Mouse (Mus musculus) stomach, postnatal 0 days (tissue): ENCODE measurements at regions not wholly inside any gene's neighbourhood (a gene's known extent, or its start where the extent isn't known, plus 50 kb on each side); places are given as distances from the start of the nearest gene placed in this dataset.
A peak's percentile ranks its signal among the peaks of the same experiment; 100 is the strongest.

Experiments
- ATAC-seq: fragments of 200-750 bp; cut with Nextera tagmentation; 2 replicates; pipeline ENCODE4 v1.8.0; 2017; ENCODE audit not compliant: low FRiP score, low TSS enrichment
- DNase-seq: peaks from one replicate; pipeline ENCODE4 v3.0.0-alpha.2; 2016; ENCODE audit warnings: low spot score
- H3K27ac ChIP-seq: fragments of 300-500 bp; sonication (generic); replicated peaks from 2 replicates; pipeline ENCODE4 v1.5.1; 2014; ENCODE audit warnings: mild to moderate bottlenecking, control low read depth
- H3K27me3 ChIP-seq: fragments of 300-500 bp; sonication (generic); 2 replicates; pipeline ENCODE4 v1.6.1; 2014; ENCODE audit warnings: low read length; ENCODE audit not compliant: control insufficient read depth, insufficient read depth
- H3K36me3 ChIP-seq: fragments of 300-500 bp; sonication (generic); 2 replicates; pipeline ENCODE4 v1.6.1; 2014; ENCODE audit warnings: low read length, mixed read lengths; ENCODE audit not compliant: control insufficient read depth, insufficient read depth
- H3K4me1 ChIP-seq: fragments of 300-500 bp; sonication (generic); replicated peaks from 2 replicates; pipeline ENCODE4 v1.6.1; 2014; ENCODE audit warnings: antibody characterized with exemption; ENCODE audit not compliant: control insufficient read depth, insufficient read depth
- H3K4me2 ChIP-seq: fragments of 300-500 bp; sonication (generic); replicated peaks from 2 replicates; pipeline ENCODE4 v1.6.1; 2014; ENCODE audit warnings: low read depth, mild to moderate bottlenecking, control low read depth, moderate library complexity
- H3K4me3 ChIP-seq: fragments of 300-500 bp; sonication (generic); 2 replicates; pipeline ENCODE4 v1.5.1; 2014; ENCODE audit warnings: low read depth, low read length, control low read depth
- H3K9ac ChIP-seq: fragments of 300-500 bp; sonication (generic); 2 replicates; pipeline ENCODE4 v1.6.1; 2014; ENCODE audit warnings: mild to moderate bottlenecking, low read length, control low read depth, mixed read lengths
- H3K9me3 ChIP-seq: fragments of 300-500 bp; sonication (generic); 2 replicates; pipeline ENCODE4 v1.6.1; 2016; ENCODE audit warnings: low read length; ENCODE audit not compliant: control insufficient read depth
- CTCF ChIP-seq: IDR thresholded peaks from 2 replicates; pipeline ENCODE4 v1.5.1; 2016; ENCODE audit warnings: antibody characterized with exemption, low read depth, mild to moderate bottlenecking, moderate library complexity
- EP300 ChIP-seq: optimal IDR thresholded peaks from 2 replicates; pipeline ENCODE3; 2016; ENCODE audit warnings: antibody characterized with exemption
- WGBS: fragments of 180-500 bp; shearing (Covaris S2); extraction: QIAGEN DNeasy Blood & Tissue Kit; methylation state at CpG from one replicate; pipeline ENCODE4 v1.1.7; 2014; 5-methylcytosine and 5-hydroxymethylcytosine counted together

DNA sequence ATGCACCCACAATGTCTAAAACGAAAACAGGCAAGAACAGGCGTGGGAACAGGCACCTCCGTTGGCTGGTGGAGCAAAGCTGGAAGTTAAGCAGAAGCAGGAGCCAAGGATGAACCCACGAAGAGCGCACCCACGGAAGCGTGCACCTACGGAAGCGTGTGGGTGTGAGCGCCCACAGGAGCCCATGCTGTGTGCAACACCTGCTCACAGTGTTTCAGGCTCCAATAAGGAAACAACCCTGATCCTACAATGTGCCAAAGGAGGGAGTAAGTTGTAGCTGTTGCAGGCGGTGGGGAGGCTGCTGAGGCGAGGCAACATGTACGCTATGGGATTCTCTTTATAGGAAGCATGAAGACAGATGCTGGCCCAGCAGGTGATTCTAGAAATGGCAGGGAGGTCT, 74.6 kb downstream of the Gm5294 start:
- DNase-seq (no peak), ATAC-seq (no peak)
- H3K9ac ChIP-seq = no peak overlapping the region
- H3K4me1 ChIP-seq = no peaks in the 10 kb centered on the region
- no peak overlapping the region for H3K27ac ChIP-seq
- H3K27me3 ChIP-seq = no peaks in the 10 kb centered on the region
- no peaks in the 10 kb centered on the region for H3K9me3 ChIP-seq
- H3K4me3 ChIP-seq = no peak overlapping the region
- H3K4me2 ChIP-seq = no peak overlapping the region
- H3K36me3 ChIP-seq = no peaks in the 10 kb centered on the region
- 91% methylated on average over 13 of the region's 13 CpGs for WGBS
- TF ChIP-seq CTCF (no peak), EP300 (no peak)

DNA sequence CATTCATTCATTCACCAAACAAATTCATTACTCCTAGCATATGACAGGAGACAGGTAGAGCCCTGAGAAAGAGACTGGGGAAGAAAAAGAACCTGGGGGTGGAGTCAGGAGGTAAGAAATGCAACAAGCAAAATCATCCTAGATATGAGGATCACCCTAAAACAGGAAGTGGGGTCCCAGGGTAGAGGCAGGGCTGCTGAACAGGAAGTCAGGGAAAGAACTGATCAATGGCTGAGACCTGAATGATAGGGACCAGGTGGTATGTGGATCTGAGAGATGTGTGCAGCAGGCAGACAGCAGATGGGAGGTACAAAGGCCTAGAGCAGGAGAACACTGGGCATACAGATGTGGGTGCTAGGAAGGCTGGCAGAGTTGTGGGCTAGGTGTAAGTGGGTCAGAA, 77.4 kb downstream of the Gm5294 start:
- H3K27me3 ChIP-seq = no peaks in the 10 kb centered on the region
- no peak overlapping the region for H3K27ac ChIP-seq
- no peak for TF ChIP-seq CTCF
- TF ChIP-seq EP300 = no peak
- H3K9ac ChIP-seq = no peak overlapping the region
- H3K4me3 ChIP-seq = no peak overlapping the region
- DNase-seq = no peak
- no peak for ATAC-seq
- no peak overlapping the region for H3K4me2 ChIP-seq
- H3K36me3 ChIP-seq = no peaks in the 10 kb centered on the region
- no peaks in the 10 kb centered on the region for H3K9me3 ChIP-seq
- H3K4me1 ChIP-seq = no peaks in the 10 kb centered on the region

DNA sequence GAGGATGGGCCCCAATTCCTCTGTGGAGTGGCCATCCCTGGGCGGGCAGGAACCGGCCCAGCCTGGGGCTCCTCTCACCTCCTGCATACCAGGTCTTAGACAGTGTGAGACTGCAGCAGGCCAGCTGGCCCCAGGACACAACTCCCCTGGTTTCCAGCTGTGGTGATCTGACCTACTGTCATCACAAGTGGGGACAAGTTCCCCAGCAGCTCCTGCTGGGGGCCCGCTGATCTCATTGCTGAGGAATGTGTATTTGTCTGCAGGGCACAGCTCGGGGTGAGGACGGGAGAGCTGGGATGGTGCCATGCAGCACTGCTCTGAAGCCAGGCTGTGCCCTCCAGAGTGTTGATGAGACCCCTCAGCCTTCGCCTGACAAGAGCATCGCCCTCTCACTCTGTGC, 78.6 kb downstream of the Gm5294 start:
- Histone ChIP-seq H3K36me3 (no peaks in the 10 kb centered on the region), H3K4me1 (no peaks in the 10 kb centered on the region), H3K9me3 (no peaks in the 10 kb centered on the region), H3K4me2 (no peak overlapping the region), H3K9ac (no peak overlapping the region), H3K4me3 (no peak overlapping the region), H3K27me3 (no peaks in the 10 kb centered on the region), H3K27ac (no peak overlapping the region)
- ATAC-seq = peak; percentile 29; the same call in 1 of the 2 replicates
- no peak for DNase-seq
- 45% methylated on average over 7 of the region's 7 CpGs for WGBS
- TF ChIP-seq CTCF = no peak
- TF ChIP-seq EP300 = no peak

DNA sequence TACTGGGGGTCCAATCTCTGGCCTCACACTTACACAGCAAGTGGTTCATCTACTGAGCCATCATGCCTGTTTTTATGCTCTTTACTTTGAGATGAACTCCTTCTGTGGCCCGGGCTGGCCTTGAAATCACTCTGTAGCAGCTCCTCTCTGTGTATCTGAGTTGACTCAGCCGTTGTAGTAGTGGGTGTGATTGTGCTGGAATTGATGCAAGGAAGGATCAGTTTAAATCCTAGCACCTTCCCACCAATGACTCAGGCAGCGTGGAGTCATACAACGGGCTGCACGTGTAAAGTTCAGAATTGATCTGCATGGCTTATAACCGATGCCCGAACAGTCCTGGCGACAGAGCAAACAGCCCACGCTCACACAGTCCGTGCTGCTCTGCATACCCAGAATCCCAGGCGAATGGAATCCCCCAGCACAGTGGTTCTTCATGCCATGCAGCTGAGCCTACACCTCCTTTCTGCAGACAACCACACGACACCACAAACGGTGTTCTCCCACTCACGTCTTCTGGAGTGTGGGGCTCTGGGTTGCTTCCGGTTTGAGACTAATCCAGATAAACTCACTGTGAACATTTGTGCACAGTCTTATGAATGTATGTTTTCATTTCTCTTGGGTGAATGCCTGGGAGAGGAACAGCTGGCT, 81.2 kb downstream of the Gm5294 start:
- no peak overlapping the region for H3K9ac ChIP-seq
- H3K4me1 ChIP-seq = no peaks in the 10 kb centered on the region
- no peak overlapping the region for H3K4me3 ChIP-seq
- DNase-seq (peak; percentile 26), ATAC-seq (peak; percentile 56)
- no peak for TF ChIP-seq EP300
- no peak for TF ChIP-seq CTCF
- H3K27me3 ChIP-seq = no peaks in the 10 kb centered on the region
- 0 out of 2 replicates have a peak overlapping the region, but pooled peaks have one; percentile 49 for H3K27ac ChIP-seq
- WGBS = 38% methylated on average over 15 of the region's 15 CpGs
- no peak overlapping the region for H3K4me2 ChIP-seq
- H3K9me3 ChIP-seq = no peaks in the 10 kb centered on the region
- no peaks in the 10 kb centered on the region for H3K36me3 ChIP-seq

DNA sequence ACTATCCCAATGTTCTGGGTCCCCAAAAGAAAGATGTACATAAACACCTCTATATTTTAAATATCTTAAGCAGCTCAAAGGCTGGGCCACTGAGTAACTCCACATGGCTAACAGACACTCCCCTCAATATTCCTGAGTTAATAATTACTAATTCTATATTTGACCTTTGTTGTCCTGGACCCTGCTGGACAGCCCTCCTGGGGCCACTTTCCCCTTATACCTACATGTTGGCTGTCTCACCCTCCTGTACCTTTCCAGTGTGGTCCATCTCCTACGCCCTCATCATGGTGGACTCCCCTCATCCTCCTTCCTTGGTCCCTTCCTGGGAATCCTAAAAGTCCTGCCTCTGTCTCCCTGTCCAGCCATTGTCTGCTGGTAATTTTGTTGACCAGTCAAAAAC, 82.4 kb downstream of the Gm5294 start:
- TF ChIP-seq EP300 = no peak
- TF ChIP-seq CTCF = no peak
- DNase-seq = no peak
- H3K9ac ChIP-seq = no peak overlapping the region
- no peak overlapping the region for H3K4me3 ChIP-seq
- no peak for ATAC-seq
- no peaks in the 10 kb centered on the region for H3K27me3 ChIP-seq
- H3K9me3 ChIP-seq = no peaks in the 10 kb centered on the region
- no peaks in the 10 kb centered on the region for H3K36me3 ChIP-seq
- H3K4me1 ChIP-seq = no peaks in the 10 kb centered on the region
- H3K4me2 ChIP-seq = no peak overlapping the region
- no peak overlapping the region for H3K27ac ChIP-seq
- WGBS = 96% methylated on average over 1 of the region's 1 CpGs

DNA sequence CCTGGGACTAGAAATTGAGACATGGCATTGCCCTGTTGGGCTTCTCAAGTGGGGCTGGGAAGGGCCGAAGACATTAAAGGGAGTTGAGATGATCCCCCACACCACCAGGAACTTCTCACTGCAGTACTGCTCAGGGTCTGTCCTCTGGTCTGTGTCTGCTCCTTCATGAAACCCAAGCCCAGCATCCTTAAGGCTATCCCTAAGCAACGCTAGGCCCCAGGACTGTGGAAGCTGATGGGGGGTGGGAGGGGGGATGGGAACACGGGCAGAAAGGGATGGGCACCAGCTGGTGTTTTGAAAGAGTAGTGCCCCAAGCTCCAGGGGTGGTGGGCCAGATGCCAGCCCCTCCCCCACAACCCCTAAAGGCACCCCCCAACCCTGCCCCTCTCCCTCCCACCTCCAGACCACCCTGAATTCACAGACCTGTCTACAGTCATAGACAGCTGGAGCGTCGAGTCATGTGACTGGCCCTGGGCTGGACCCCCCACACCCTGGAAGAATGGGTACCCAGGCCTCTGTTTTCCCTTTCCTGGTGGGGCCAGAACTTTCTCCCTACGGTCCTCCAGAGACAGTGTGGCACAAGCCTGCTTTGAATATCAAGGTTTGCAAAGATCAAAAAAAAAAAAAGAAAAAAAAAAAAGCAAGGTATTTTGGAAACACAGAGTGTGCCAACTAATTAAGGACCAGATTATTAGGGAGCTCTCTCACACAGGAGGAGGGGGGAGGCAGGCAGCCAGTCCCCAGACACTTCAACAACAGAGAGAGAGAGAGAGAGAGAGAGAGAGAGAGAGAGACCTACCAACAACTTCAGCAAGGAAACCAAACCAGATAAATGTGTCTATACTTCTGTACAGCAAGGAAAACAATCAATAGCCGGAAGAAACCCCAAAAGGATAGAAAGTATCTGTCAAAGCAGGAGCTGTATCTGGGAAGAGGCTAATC, 85.1 kb downstream of the Pdgfa start:
- Histone ChIP-seq H3K4me3 (no peak overlapping the region), H3K27me3 (no peaks in the 10 kb centered on the region), H3K36me3 (no peaks in the 10 kb centered on the region), H3K4me2 (no peak overlapping the region), H3K9me3 (no peaks in the 10 kb centered on the region), H3K4me1 (no peaks in the 10 kb centered on the region), H3K9ac (no peak overlapping the region), H3K27ac (no peak overlapping the region)
- no peak for DNase-seq
- ATAC-seq = no peak
- WGBS = 71% methylated on average over 6 of the region's 7 CpGs
- TF ChIP-seq EP300 = no peak
